Mouse (Mus musculus): Measurements from ENCODE around the gene Cebpa. TPM values are rescaled to one million over a fixed set of nuclear protein-coding genes. Genes with fewer than 3 reads are reported as not detected.

Gene Cebpa
- 1 to 10 TPM; 2.0 to 2.7 TPM for total RNA-seq (2021)

DNA sequence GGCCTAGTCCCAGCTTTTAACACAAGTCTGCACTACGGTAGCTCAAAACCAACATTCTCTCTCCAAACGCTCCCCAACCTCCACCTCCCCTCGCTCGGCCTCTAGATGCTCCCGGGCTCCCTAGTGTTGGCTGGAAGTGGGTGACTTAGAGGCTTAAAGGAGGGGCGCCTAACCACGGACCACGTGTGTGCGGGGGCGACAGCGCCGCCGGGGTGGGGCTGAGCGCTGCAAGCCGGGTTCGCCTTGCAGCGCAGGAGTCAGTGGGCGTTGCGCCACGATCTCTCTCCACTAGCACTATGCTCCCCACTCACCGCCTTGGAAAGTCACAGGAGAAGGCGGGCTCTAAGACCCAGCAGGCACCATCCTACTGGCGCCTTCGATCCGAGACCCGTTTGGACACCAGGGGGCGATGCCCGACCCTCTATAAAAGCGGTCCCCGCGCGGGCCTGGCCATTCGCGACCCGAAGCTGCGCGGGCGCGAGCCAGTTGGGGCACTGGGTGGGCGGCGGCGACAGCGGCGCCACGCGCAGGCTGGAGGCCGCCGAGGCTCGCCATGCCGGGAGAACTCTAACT, at the start of gene Cebpa:
Cebpa (plus strand) TSS at position 453 of the 573 bp plus-strand sequence.
- intact Hi-C loops (cut with DNase I) = loop anchor here (5.0 kb wide), 1 partner anchor 48 kb away; no protein-coding TSS in a partner anchor
- peak; percentile 95 for DNase-seq

DNA sequence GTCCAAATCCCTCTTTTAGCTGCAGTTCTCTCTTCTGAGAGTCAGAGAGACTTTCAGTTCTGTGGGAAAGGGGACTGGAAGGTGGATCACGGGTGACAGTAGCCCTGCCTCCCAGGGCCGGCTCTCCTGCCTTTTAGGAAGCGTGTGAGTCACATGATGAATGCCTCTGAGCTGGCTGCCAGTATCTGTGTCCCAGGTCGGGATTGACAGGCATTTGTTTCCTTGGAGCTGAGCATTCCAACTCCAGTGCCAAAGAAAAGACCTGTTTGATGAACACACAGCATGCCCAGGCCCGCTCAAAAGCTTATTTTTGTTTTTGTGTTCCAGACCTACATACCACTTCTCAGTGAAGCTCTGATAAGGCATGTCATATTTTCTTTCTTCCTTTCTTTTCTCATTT, 42.4 kb upstream of the Cebpa start:
- intact Hi-C loops (cut with DNase I) = no loop called here
- no peak for DNase-seq

- intact Hi-C loops (cut with DNase I) = no loop called here
- DNase-seq = no peak
Observed at GRCm38 (mm10) chr7:35080843-35081338, 38.2 kb upstream of the Cebpa start.

DNA sequence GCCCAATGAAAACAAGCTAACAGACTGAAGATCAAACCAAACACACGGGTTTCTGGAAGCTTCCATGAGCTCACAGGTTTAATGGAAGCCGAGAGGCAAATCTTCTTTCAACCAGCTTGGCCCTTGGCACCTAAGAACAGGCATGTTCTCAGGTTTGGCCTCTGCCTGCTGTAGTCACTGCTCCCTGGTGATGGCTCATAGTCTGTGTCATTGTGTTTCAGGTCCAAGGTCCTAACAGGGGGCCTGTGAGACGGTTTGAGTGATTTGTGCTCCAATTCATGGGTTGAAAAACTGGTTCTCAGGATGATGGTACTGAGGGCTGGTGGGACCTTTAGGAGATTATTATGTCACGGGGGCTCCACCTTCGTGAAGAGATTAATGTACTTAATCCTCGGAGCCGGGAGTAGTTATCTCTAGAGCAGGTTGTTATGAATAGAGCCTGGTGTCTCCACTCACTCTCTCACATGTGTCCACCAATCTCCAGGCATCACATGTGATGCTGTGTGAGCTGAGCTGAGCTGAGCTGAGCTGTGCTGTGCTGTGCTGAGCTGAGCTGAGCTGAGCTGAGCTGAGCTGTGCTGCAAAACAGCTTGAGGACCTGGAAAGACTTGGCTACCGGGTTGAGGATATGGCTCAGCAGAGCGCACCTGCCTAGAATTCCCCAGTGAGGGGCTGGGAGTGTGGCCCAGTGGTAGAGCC, 37.5 kb upstream of the Cebpa start:
- intact Hi-C loops (cut with DNase I) = no loop called here
- no peak for DNase-seq

GRCm38 (mm10) chr7:35084565-35085360, 34.3 kb upstream of the Cebpa start:
- no peak for DNase-seq
- intact Hi-C loops (cut with DNase I) = no loop called here

- intact Hi-C loops (cut with DNase I) = no loop called here
- peak; percentile 41 for DNase-seq
Observed at GRCm38 (mm10) chr7:35086271-35086861, 32.7 kb upstream of the Cebpa start.

GRCm38 (mm10) chr7:35090550-35090949, 28.5 kb upstream of the Cebpa start:
- intact Hi-C loops (cut with DNase I) = no loop called here
- no peak for DNase-seq

GRCm38 (mm10) chr7:35094975-35095678, 24.0 kb upstream of the Cebpa start:
- no peak for DNase-seq
- intact Hi-C loops (cut with DNase I) = no loop called here

DNA sequence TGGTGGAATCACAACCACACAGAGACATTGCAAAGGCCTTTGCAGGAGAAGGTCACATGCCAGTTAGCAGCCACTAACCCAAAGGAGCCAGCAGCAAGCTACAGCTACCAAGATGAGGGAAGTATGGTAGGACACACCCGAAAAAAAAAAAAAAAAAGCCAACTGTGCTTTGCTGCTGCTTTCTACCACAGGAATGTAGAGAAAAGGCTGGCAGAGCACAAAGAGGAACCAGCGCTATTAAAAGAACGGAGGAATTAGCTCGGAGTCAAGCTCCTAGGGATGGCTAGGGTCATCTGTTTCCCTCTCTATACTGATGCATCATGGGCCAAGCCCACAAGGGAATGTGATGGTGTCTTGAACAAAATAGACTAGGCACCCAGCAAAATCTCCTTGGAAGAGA, 20.3 kb upstream of the Cebpa start:
- intact Hi-C loops (cut with DNase I) = no loop called here
- DNase-seq = no peak

DNA sequence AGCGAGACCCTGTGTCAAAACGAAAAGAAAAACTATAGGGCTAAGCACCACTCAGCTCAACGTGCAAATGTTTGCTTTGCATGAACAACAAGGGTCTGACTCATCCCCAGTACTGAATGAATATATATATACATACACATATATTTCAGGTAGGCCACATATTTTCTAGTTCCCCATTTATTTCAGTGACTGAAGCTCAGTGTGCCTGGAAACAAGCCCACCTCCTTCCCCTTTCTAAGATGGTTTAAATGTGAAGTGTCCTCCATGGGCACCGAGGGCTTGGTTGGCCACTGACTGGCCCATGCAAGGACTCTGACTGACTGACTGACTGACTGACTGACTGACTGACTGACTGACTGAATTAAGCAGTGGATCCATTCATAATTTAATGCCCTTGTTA, 19.6 kb upstream of the Cebpa start:
- intact Hi-C loops (cut with DNase I) = no loop called here
- no peak for DNase-seq

DNA sequence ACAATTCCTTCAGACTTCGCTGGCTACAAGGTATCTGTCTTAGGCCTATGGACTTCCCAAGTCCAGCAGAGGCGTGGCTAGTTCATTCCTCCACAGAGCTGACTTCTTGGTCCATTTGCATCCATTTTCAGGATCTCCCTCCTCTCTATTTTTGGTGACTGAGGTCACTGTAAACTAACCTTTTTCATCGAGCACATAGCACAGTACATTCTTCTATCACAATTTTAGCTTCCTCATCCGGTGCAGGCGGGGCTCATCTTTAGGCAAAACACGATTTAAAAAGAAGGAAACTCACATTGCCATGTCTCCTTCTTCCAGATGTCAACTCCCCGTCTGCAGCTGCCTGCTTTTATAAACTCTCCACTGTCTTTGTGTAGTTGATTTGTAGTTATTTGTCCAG, 12.5 kb upstream of the Cebpa start:
- intact Hi-C loops (cut with DNase I) = no loop called here
- no peak for DNase-seq

- intact Hi-C loops (cut with DNase I) = no loop called here
- no peak for DNase-seq
Observed at GRCm38 (mm10) chr7:35107630-35108029, 11.5 kb upstream of the Cebpa start.

DNA sequence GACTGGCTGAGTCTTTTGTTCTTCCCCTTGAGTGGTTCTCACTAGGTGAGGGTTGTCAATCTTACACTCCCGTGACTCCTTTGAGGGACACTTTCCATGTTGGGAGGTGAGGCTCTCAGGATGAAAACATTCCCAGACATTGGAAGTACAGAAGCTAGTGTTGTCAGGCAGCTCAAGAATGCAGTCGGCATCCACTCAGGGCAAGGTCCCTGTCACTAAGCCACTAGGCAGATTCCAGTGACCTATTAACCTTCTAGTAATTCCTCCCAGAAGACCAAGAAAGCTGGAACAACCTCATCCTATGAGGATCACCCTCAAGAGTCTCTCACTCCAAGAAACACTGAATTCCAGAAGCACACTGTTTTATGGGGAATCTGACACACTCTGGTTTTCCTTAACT, 11.0 kb upstream of the Cebpa start:
- intact Hi-C loops (cut with DNase I) = no loop called here
- no peak for DNase-seq

DNA sequence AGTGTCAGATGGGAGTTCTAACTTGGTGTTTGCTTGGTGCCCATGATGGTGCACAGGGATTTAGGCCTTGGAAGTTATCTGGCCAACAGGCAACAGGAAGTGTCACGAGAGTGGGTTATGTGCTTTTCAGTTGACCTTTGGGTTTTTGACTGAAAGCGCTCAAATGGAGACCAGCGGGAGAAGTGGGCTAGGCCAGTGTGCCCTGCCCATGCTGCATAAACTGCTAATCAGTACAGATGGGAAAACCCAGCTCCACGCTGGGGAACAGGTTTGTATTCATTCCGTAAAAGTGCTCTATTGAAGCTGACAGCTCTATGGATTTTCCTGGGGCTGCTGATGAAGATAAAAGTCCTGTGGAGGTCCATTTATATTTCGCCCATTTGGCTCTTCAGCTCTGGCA, 10.4 kb upstream of the Cebpa start:
- intact Hi-C loops (cut with DNase I) = no loop called here
- no peak for DNase-seq

- intact Hi-C loops (cut with DNase I) = no loop called here
Observed at GRCm38 (mm10) chr7:35113136-35113535, 6.0 kb upstream of the Cebpa start.

GRCm38 (mm10) chr7:35113721-35114120, 5.4 kb upstream of the Cebpa start:
- DNase-seq = no peak

More at GRCm38 (mm10) chr7:35113136-35113535, 6.0 kb upstream of the Cebpa start:
- DNase-seq = no peak

DNA sequence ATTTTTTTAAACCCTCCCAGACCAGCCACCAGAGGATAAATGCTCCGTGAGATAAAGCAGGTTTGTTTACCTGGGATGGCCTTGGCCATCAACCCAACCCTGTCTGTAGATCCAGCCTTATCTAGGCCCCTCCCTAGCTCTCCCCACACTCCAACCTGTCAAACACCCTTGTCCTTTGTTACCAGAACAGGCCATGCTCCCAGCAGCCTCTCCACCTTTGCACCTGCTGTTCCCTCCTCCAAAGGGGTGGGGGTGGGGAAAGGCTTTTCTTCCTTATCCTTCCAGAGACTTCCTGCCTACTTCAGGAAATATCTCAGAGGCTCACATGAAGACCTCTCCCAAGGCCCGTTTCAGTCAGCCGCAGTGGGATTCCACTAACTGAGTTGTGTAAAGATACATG, 2.6 kb upstream of the Cebpa start:
- no peak for DNase-seq
- intact Hi-C loops (cut with DNase I) = loop anchor here (5.0 kb wide), 1 partner anchor 51 kb away; no protein-coding TSS in a partner anchor

More at GRCm38 (mm10) chr7:35113721-35114120, 5.4 kb upstream of the Cebpa start:
- intact Hi-C loops (cut with DNase I) = no loop called here

GRCm38 (mm10) chr7:35117052-35117451, 2.0 kb upstream of the Cebpa start:
- DNase-seq = no peak
- intact Hi-C loops (cut with DNase I) = loop anchor here (5.0 kb wide), 1 partner anchor 50 kb away; no protein-coding TSS in a partner anchor

GRCm38 (mm10) chr7:35117761-35118098, 1.4 kb upstream of the Cebpa start:
- DNase-seq = no peak
- intact Hi-C loops (cut with DNase I) = loop anchor here (5.0 kb wide), 1 partner anchor 50 kb away; no protein-coding TSS in a partner anchor

GRCm38 (mm10) chr7:35118099-35118781, 853 bp upstream of the Cebpa start:
- DNase-seq = peak; percentile 70
- intact Hi-C loops (cut with DNase I) = loop anchor here (5.0 kb wide), 1 partner anchor 49 kb away; no protein-coding TSS in a partner anchor

All from left cerebral cortex, postnatal 4 days (tissue).